Mouse (Mus musculus) heart, adult 2 months (tissue): Measurements from ENCODE around the gene Atad3a.

Source experiments
- CTCF ChIP-seq: fragments of 200-600 bp; IDR thresholded peaks from 2 replicates; pipeline ENCODE4 v1.8.1; 2022; ENCODE audit warnings: antibody characterized with exemption, mild to moderate bottlenecking, moderate library complexity
- EP300 ChIP-seq: fragments of 200-500 bp; IDR thresholded peaks from 2 replicates; pipeline ENCODE4 v1.6.1; 2011; ENCODE audit warnings: low read depth, low read length, control low read depth; ENCODE audit not compliant: insufficient read depth
- POLR2A ChIP-seq: fragments of 200-500 bp; IDR thresholded peaks from 2 replicates; pipeline ENCODE4 v1.6.1; 2011; ENCODE audit warnings: mild to moderate bottlenecking, low read depth, low read length, control low read depth; ENCODE audit not compliant: insufficient read depth

- peak; percentile 99 for TF ChIP-seq POLR2A
- TF ChIP-seq EP300: peak; percentile 63; the same call in 1 of the 2 replicates
- TF ChIP-seq CTCF: no peak
These were observed 13.4 kb upstream of the Atad3a start, which contains the start of gene Vwa1 for GRCm38 (mm10) chr4:155774280-155774754.
